Mouse (Mus musculus) brain, embryonic 14.5 days (tissue): Measurements from ENCODE around the gene Spata13.

Experiments used
- CTCF ChIP-seq: fragments of 200-500 bp; IDR thresholded peaks from 2 replicates; pipeline ENCODE4 v1.5.1; 2012; ENCODE audit warnings: inconsistent platforms, mild to moderate bottlenecking, moderate library complexity, borderline replicate concordance; ENCODE audit not compliant: insufficient read depth, insufficient read length; ENCODE audit errors: extremely low read depth
- POLR2A ChIP-seq: fragments of 200-500 bp; IDR thresholded peaks from 2 replicates; pipeline ENCODE4 v1.6.1; 2012; ENCODE audit warnings: mild to moderate bottlenecking, inconsistent platforms, borderline replicate concordance; ENCODE audit not compliant: poor library complexity, insufficient read depth, insufficient read length, severe bottlenecking; ENCODE audit errors: extremely low read depth

DNA sequence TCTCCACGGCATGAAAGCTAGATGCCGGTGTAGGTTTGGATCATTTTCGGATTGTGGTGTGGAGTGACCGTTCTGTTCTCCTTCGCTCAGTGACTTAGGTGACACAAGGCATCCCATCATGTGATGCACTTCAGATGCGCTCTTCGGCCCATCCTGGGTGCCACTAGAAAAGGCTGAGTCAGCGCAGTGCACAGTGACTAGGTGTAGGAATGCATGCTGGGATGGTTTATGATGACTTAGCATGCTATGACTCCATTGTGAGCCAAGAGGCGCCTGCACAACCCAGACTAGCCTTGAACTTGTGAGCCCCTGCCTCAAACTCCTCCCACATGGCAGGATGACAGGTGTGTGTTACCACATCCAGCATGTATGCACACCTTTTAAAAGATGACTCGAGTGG, 112.3 kb downstream of the Spata13 start:
- TF ChIP-seq CTCF: no peak
- TF ChIP-seq POLR2A: no peak
